Mouse (Mus musculus) MEL (cell line): ENCODE data around the gene Gm10295.

Experiments
- CTCF ChIP-seq, 3 experiments: IDR thresholded peaks in 2 of 3; conservative IDR thresholded peaks in 1 of 3; 2 replicates each; pipeline ENCODE4 v1.5.1; 2011 to 2012; ENCODE audit warnings: low read length in 3 of 3, low read depth in 2 of 3, mild to moderate bottlenecking in 2 of 3, improper control_type of control experiment in 1 of 3, inconsistent platforms in 1 of 3, mixed read lengths in 1 of 3, moderate library complexity in 1 of 3; ENCODE audit not compliant: control insufficient read depth in 1 of 3, insufficient read depth in 1 of 3, poor library complexity in 1 of 3, severe bottlenecking in 1 of 3
- E2F4 ChIP-seq: IDR thresholded peaks from 2 replicates; pipeline ENCODE4 v1.6.1; 2011; ENCODE audit warnings: low read depth, low read length, improper control_type of control experiment, borderline replicate concordance
- EP300 ChIP-seq, 2 experiments: IDR thresholded peaks; 2 replicates each; pipeline ENCODE4 v1.6.1; 2011; ENCODE audit warnings: improper control_type of control experiment in 2 of 2, low read length in 2 of 2, low read depth in 1 of 2, mild to moderate bottlenecking in 1 of 2
- MAFK ChIP-seq: IDR thresholded peaks from 2 replicates; pipeline ENCODE4 v1.6.1; 2011; ENCODE audit warnings: low read depth, mild to moderate bottlenecking, low read length, improper control_type of control experiment, borderline replicate concordance
- MAX ChIP-seq: IDR thresholded peaks from 2 replicates; pipeline ENCODE4 v1.6.1; 2011; ENCODE audit warnings: low read length, improper control_type of control experiment
- MEF2A ChIP-seq: IDR thresholded peaks from 2 replicates; pipeline ENCODE4 v1.6.1; 2014; ENCODE audit warnings: low read depth, mild to moderate bottlenecking, inconsistent platforms, low read length, improper control_type of control experiment; ENCODE audit not compliant: poor library complexity, insufficient replicate concordance, severe bottlenecking; ENCODE audit errors: extremely low read depth
- NELFE ChIP-seq: IDR thresholded peaks from 2 replicates; pipeline ENCODE4 v1.6.1; 2011; ENCODE audit warnings: low read depth, low read length, improper control_type of control experiment
- POLR2A ChIP-seq, 2 experiments: IDR thresholded peaks; 2 replicates each; pipeline ENCODE4 v1.6.1; 2011 to 2012; ENCODE audit warnings: low read length in 2 of 2, mild to moderate bottlenecking in 2 of 2, control low read depth in 1 of 2, improper control_type of control experiment in 1 of 2, low read depth in 1 of 2, moderate library complexity in 1 of 2; ENCODE audit not compliant: control insufficient read depth in 1 of 2, insufficient read depth in 1 of 2, poor library complexity in 1 of 2
- RAD21 ChIP-seq: IDR thresholded peaks from 2 replicates; pipeline ENCODE4 v1.6.1; 2011; ENCODE audit warnings: mild to moderate bottlenecking, low read depth, low read length, improper control_type of control experiment
- TAL1 ChIP-seq: IDR thresholded peaks from 2 replicates; pipeline ENCODE4 v1.6.1; 2012; ENCODE audit warnings: mild to moderate bottlenecking, inconsistent platforms, low read length, moderate library complexity, mixed read lengths
- ZNF384 ChIP-seq: IDR thresholded peaks from 2 replicates; pipeline ENCODE4 v1.6.1; 2012; ENCODE audit warnings: low read depth, mild to moderate bottlenecking, inconsistent platforms, low read length, improper control_type of control experiment

DNA sequence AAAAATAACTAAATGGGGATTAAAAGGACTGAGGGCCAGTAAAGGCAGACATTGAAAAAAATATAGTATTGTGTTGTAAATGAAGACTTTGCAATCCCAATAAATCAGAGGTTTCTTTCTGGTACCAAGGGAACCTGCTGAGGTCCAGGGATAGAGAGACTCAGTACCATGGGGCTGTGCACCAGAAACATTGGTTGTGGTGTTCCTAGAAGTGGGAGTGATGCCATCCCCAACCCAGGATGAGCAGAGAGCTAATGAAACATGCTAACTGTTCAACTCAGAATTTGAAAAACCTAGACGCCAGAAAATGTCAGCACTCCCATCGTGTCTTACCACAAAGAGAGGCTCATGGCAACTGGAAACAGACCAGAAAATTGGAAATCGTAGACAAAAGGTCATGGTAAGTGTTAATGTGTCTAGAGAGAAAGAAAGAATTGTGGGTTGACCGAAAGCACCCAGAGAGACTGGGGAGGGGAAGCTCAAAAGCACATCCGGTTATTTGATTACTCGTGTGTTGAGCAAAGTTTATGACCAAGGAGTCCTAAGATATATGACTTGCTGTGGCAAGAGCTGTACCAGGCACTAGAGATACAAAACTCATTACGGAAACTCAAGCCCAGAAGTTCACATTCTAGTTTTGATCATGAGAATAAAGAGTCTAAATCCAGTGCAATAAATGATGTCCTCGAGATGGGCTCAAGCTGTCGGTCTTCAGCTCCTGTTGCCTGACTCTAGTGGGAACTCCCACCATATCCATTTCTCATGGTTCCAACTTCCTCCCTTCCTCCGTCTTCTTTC lies 47.9 kb upstream of the Gm10295 start:
- TF ChIP-seq EP300 (IDR thresholded peaks at IDR 0.05; ENCODE audit: low read depth in 1 of 2, low read length in 2 of 2) (no peak), TAL1 (no peak), MAX (no peak), NELFE (no peak), MAFK (no peak), RAD21 (no peak), POLR2A (IDR thresholded peaks at IDR 0.05; ENCODE audit: control insufficient read depth in 1 of 2, insufficient read depth in 1 of 2, low read depth in 1 of 2, low read length in 2 of 2, poor library complexity in 1 of 2) (no peak), E2F4 (no peak), CTCF (IDR thresholded peaks at IDR 0.05 in 2 of 3, conservative IDR thresholded peaks at IDR 0.05 in 1 of 3; ENCODE audit: control insufficient read depth in 1 of 3, insufficient read depth in 1 of 3, low read depth in 2 of 3, low read length in 3 of 3, poor library complexity in 1 of 3, severe bottlenecking in 1 of 3) (no peak), ZNF384 (no peak), MEF2A (no peak)
